Mouse (Mus musculus): ENCODE measurements around the gene Vipr2.

- no peak for TF ChIP-seq CTCF (IDR thresholded peaks at IDR 0.05; ENCODE audit: low read depth)
- TF ChIP-seq EP300 (optimal IDR thresholded peaks at IDR 0.05) = no peak
Observed at GRCm38 (mm10) chr12:116145686-116146085, 68.2 kb downstream of the Vipr2 start.

All from stomach, postnatal 0 days (tissue).